Mouse (Mus musculus) C2C12 (cell line): ENCODE results near the gene Ubxn11.

Experiments
- CTCF ChIP-seq: IDR thresholded peaks from one replicate; pipeline ENCODE4 v1.5.1; 2011; ENCODE audit not compliant: control insufficient read depth, insufficient read depth, insufficient read length
- MAX ChIP-seq: IDR thresholded peaks from one replicate; pipeline ENCODE4 v1.6.1; 2011; ENCODE audit warnings: mild to moderate bottlenecking, control low read depth

- TF ChIP-seq CTCF (no peak), MAX (peak; percentile 18)
Measured at GRCm38 (mm10) chr4:134128221-134128982, 26.0 kb downstream of the Ubxn11 start, which contains the start of gene Sh3bgrl3.
